Mouse (Mus musculus) midbrain, embryonic 11.5 days (tissue): ENCODE measurements around the gene Acad11. TPM values are rescaled to one million over a fixed set of nuclear protein-coding genes. Genes with fewer than 3 reads are reported as not detected.

Experiments used
- ATAC-seq: fragments of 200-750 bp; cut with Nextera tagmentation; 2 replicates; pipeline ENCODE4 v1.8.0; 2017; ENCODE audit warnings: moderate TSS enrichment, moderate library complexity; ENCODE audit not compliant: low FRiP score
- DNase-seq: peaks from one replicate; pipeline ENCODE4 v3.0.0; 2015; ENCODE audit warnings: low spot score; ENCODE audit errors: missing footprints
- H3K27ac ChIP-seq: fragments of 300-500 bp; sonication (generic); 2 replicates; pipeline ENCODE4 v1.5.1; 2014; ENCODE audit warnings: low read depth, low read length
- H3K27me3 ChIP-seq: fragments of 300-500 bp; sonication (generic); 2 replicates; pipeline ENCODE4 v1.6.1; 2014; ENCODE audit warnings: mild to moderate bottlenecking, low read length, moderate library complexity, mixed read lengths; ENCODE audit not compliant: control insufficient read depth, insufficient read depth
- H3K36me3 ChIP-seq: fragments of 300-500 bp; sonication (generic); 2 replicates; pipeline ENCODE4 v1.6.1; 2014; ENCODE audit warnings: mild to moderate bottlenecking, low read length, moderate library complexity, mixed read lengths; ENCODE audit not compliant: control insufficient read depth, insufficient read depth
- H3K4me1 ChIP-seq: fragments of 300-500 bp; sonication (generic); 2 replicates; pipeline ENCODE4 v1.6.1; 2014; ENCODE audit warnings: low read length; ENCODE audit not compliant: control insufficient read depth, insufficient read depth
- H3K4me2 ChIP-seq: fragments of 300-500 bp; sonication (generic); 2 replicates; pipeline ENCODE4 v1.6.1; 2014; ENCODE audit warnings: mild to moderate bottlenecking, moderate library complexity
- H3K4me3 ChIP-seq: fragments of 300-500 bp; sonication (generic); 2 replicates; pipeline ENCODE4 v1.5.1; 2014; ENCODE audit warnings: low read depth, low read length
- H3K9ac ChIP-seq: fragments of 300-500 bp; sonication (generic); 2 replicates; pipeline ENCODE4 v1.6.1; 2014; ENCODE audit warnings: low read length
- H3K9me3 ChIP-seq: fragments of 300-500 bp; sonication (generic); 2 replicates; pipeline ENCODE4 v1.6.1; 2016; ENCODE audit warnings: low read length; ENCODE audit not compliant: control insufficient read depth
- WGBS: fragments of 180-500 bp; shearing (Covaris S2); extraction: QIAGEN DNeasy Blood & Tissue Kit; methylation state at CpG from one replicate; pipeline ENCODE4 v1.1.7; 2014; 5-methylcytosine and 5-hydroxymethylcytosine counted together
- polyA plus RNA-seq: library from polyadenylated mRNA; unstranded; fragments of >200 nt; fragmentation: Nextera tagmentation; extraction: Ambion mirVana; gene quantifications from 2 replicates; pipeline ENCODE4 v1.2.1, GENCODE M21; 2014

The Acad11 gene
- polyA plus RNA-seq, 1 experiment from 2014 or later: 7.8 TPM

DNA sequence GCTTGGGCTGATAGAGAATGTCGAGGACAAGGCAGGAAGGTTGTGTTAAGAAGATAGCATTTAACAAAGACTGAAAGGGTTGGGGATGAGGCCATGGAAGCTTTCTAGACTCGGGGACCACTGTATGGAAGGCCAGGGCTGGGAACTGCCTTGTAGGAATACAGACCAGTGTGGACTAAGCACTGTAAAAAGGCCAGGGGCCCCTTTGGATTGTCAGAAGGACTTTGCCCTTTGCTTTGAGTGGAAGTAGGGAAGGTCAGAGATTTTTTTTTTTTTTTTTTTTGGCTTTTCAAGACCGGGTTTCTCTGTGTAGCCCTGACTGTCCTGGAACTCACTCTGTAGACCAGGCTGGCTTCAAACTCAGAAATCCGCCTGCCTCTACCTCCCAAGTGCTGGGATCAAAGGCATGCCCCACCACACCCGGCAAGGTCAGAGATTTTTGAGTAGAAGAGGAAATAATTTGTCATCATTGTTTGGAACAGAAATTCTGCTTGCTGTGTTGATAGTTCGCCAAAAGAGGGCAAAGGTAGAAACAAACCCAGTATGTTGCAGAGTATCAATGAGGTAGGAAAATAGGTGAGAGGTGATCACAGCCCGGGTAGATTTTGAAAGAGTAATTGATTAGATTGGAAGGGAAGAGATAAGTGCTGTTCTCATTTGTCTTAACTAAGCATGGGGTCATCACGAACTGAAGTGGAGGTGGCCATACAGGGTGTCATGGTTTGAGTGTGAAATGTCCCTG is 7.9 kb downstream of the Acad11 start:
- WGBS: 76% methylated on average over 8 of the region's 8 CpGs
- no peak overlapping the region for H3K4me3 ChIP-seq
- H3K4me2 ChIP-seq: no peak overlapping the region
- H3K36me3 ChIP-seq: no peaks in the 10 kb centered on the region
- no peak overlapping the region for H3K9ac ChIP-seq
- DNase-seq (no peak), ATAC-seq (no peak)
- no peaks in the 10 kb centered on the region for H3K4me1 ChIP-seq
- no peaks in the 10 kb centered on the region for H3K27me3 ChIP-seq
- no peak overlapping the region for H3K27ac ChIP-seq
- H3K9me3 ChIP-seq: no peaks in the 10 kb centered on the region

GRCm38 (mm10) chr9:104075808-104076207 is 12.6 kb downstream of the Acad11 start:
- H3K4me2 ChIP-seq: no peak overlapping the region
- H3K27ac ChIP-seq: no peak overlapping the region
- 68% methylated on average over 2 of the region's 2 CpGs for WGBS
- no peaks in the 10 kb centered on the region for H3K27me3 ChIP-seq
- H3K4me3 ChIP-seq: no peak overlapping the region
- H3K9ac ChIP-seq: no peak overlapping the region
- H3K4me1 ChIP-seq: no peaks in the 10 kb centered on the region
- ATAC-seq (no peak), DNase-seq (no peak)
- H3K9me3 ChIP-seq: no peaks in the 10 kb centered on the region
- H3K36me3 ChIP-seq: no peaks in the 10 kb centered on the region

GRCm38 (mm10) chr9:104078780-104079179 is 15.6 kb downstream of the Acad11 start:
- H3K4me3 ChIP-seq: no peak overlapping the region
- no peak for ATAC-seq
- 96% methylated on average over 1 of the region's 1 CpGs for WGBS
- H3K27me3 ChIP-seq: no peaks in the 10 kb centered on the region
- no peak overlapping the region for H3K9ac ChIP-seq
- no peak for DNase-seq
- H3K27ac ChIP-seq: no peak overlapping the region
- no peaks in the 10 kb centered on the region for H3K9me3 ChIP-seq
- no peak overlapping the region for H3K4me2 ChIP-seq
- no peaks in the 10 kb centered on the region for H3K36me3 ChIP-seq
- no peaks in the 10 kb centered on the region for H3K4me1 ChIP-seq

GRCm38 (mm10) chr9:104079379-104079778 is 16.2 kb downstream of the Acad11 start:
- no peaks in the 10 kb centered on the region for H3K27me3 ChIP-seq
- ATAC-seq (0 out of 2 replicates have a peak, but pooled peaks have one; percentile 5), DNase-seq (peak; percentile 92)
- no peaks in the 10 kb centered on the region for H3K36me3 ChIP-seq
- H3K4me2 ChIP-seq: no peak overlapping the region
- H3K4me1 ChIP-seq: no peaks in the 10 kb centered on the region
- no peak overlapping the region for H3K9ac ChIP-seq
- no peak overlapping the region for H3K27ac ChIP-seq
- no peak overlapping the region for H3K4me3 ChIP-seq
- 48% methylated on average over 5 of the region's 5 CpGs for WGBS
- H3K9me3 ChIP-seq: no peaks in the 10 kb centered on the region

- Histone ChIP-seq H3K4me1 (no peaks in the 10 kb centered on the region), H3K4me2 (no peak overlapping the region), H3K9ac (no peak overlapping the region), H3K27ac (no peak overlapping the region), H3K27me3 (no peaks in the 10 kb centered on the region), H3K36me3 (no peaks in the 10 kb centered on the region), H3K9me3 (no peaks in the 10 kb centered on the region), H3K4me3 (no peak overlapping the region)
- ATAC-seq (no peak), DNase-seq (no peak)
- 77% methylated on average over 3 of the region's 3 CpGs for WGBS
Observed at GRCm38 (mm10) chr9:104080038-104080437, 16.9 kb downstream of the Acad11 start.

- H3K4me2 ChIP-seq: no peak overlapping the region
- no peak overlapping the region for H3K9ac ChIP-seq
- H3K4me1 ChIP-seq: no peaks in the 10 kb centered on the region
- DNase-seq (no peak), ATAC-seq (no peak)
- no peak overlapping the region for H3K27ac ChIP-seq
- H3K4me3 ChIP-seq: no peak overlapping the region
- H3K27me3 ChIP-seq: no peaks in the 10 kb centered on the region
- WGBS: 76% methylated on average over 4 of the region's 4 CpGs
- no peaks in the 10 kb centered on the region for H3K9me3 ChIP-seq
- H3K36me3 ChIP-seq: no peaks in the 10 kb centered on the region
Observed at GRCm38 (mm10) chr9:104085730-104086429, 22.7 kb downstream of the Acad11 start.

DNA sequence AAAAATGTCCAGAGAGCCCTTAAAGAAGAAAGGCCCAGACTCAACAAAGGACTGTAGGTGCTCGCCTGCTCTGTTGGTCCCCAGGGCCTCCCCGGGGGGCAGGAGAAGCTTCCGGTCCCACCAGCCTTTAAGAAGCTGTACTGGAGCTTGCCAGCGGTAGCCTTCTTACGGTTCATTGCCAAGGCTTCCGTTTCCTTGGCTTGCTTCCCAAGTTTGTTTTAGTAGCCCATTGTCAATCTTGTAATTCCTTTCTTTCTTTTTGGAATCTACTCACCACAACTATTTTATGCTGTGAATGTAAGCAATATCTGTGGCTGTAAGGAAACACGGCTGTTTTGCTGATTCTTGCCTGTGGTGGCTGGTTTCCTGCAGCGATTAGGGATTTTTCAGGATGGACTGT is 25.4 kb downstream of the Acad11 start:
- H3K4me3 ChIP-seq: no peak overlapping the region
- no peaks in the 10 kb centered on the region for H3K36me3 ChIP-seq
- DNase-seq (no peak), ATAC-seq (no peak)
- H3K27me3 ChIP-seq: no peaks in the 10 kb centered on the region
- no peaks in the 10 kb centered on the region for H3K4me1 ChIP-seq
- H3K9ac ChIP-seq: no peak overlapping the region
- H3K27ac ChIP-seq: no peak overlapping the region
- no peaks in the 10 kb centered on the region for H3K9me3 ChIP-seq
- 77% methylated on average over 8 of the region's 8 CpGs for WGBS
- no peak overlapping the region for H3K4me2 ChIP-seq

DNA sequence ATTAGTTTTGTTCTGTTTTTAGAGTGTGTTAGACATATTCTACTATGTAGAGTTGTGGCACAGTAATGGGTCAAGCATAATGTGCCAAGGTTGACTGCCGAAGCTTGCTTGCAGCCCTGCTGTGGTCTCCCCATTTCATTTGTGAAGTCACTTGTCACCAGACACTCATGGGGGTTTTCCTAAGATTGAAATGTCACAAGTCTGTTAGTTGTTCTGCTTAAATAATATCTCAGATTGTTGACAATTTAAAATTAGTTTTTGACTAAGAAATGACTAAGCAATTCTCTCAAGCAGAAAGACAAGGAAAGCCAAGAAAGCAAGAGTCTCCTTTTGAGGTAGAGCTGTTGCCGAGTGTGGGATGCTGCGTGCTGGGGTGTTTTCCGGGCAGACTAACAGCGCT is 29.8 kb downstream of the Acad11 start:
- ATAC-seq (no peak), DNase-seq (no peak)
- Histone ChIP-seq H3K9ac (no peak overlapping the region), H3K27ac (no peak overlapping the region), H3K4me1 (no peaks in the 10 kb centered on the region), H3K4me2 (no peak overlapping the region), H3K27me3 (no peaks in the 10 kb centered on the region), H3K36me3 (no peaks in the 10 kb centered on the region), H3K9me3 (no peaks in the 10 kb centered on the region), H3K4me3 (no peak overlapping the region)
- 89% methylated on average over 5 of the region's 5 CpGs for WGBS

DNA sequence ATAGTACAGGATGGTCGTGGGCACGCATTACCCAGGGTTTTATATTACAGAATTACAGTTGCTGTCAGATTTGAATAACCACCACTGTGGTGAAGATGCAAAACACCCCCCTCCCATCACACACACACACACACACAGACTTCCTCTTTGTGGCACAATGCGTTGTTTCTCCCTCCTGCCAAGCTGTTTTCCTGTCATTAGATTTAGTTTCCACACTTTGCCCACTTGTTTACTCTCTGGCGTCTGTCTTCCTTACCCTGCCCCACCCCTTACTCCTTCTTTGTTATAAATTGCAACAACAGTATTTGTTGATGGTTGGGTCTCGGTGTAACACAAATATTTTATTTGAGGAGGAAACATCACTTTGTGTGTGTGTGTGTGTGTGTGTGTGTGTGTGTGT is 35.1 kb downstream of the Acad11 start:
- no peak overlapping the region for H3K4me2 ChIP-seq
- H3K4me3 ChIP-seq: no peak overlapping the region
- H3K27ac ChIP-seq: no peak overlapping the region
- no peaks in the 10 kb centered on the region for H3K27me3 ChIP-seq
- H3K36me3 ChIP-seq: no peaks in the 10 kb centered on the region
- DNase-seq (no peak), ATAC-seq (no peak)
- no peaks in the 10 kb centered on the region for H3K4me1 ChIP-seq
- WGBS: 88% methylated on average over 5 of the region's 5 CpGs
- no peaks in the 10 kb centered on the region for H3K9me3 ChIP-seq
- no peak overlapping the region for H3K9ac ChIP-seq
